Mouse (Mus musculus) C2C12 (cell line): ENCODE measurements at regions not wholly inside any gene's neighbourhood (a gene's known extent, or its start where the extent isn't known, plus 50 kb on each side); places are given as distances from the start of the nearest gene placed in this dataset.

Experiments
- H3K27me3 ChIP-seq: one replicate; pipeline ENCODE4 v1.6.1; 2011; ENCODE audit not compliant: control insufficient read depth, insufficient read depth, insufficient read length
- H3K36me3 ChIP-seq: one replicate; pipeline ENCODE4 v1.6.1; 2011; ENCODE audit not compliant: control insufficient read depth, insufficient read depth
- H3K4me3 ChIP-seq: one replicate; pipeline ENCODE4 v1.5.1; 2011; ENCODE audit warnings: mild to moderate bottlenecking, control low read depth; ENCODE audit not compliant: poor library complexity, insufficient read depth, severe bottlenecking
- H3K79me2 ChIP-seq: one replicate; pipeline ENCODE4 v1.6.1; 2011; ENCODE audit not compliant: control insufficient read depth, insufficient read depth
- H3K79me3 ChIP-seq: one replicate; pipeline ENCODE4 v1.6.1; 2011; ENCODE audit warnings: low read depth, control low read depth
- H3ac ChIP-seq: one replicate; pipeline ENCODE3; 2011; ENCODE audit warnings: low read depth; ENCODE audit not compliant: control insufficient read depth, insufficient read length
- CEBPB ChIP-seq: IDR thresholded peaks from one replicate; pipeline ENCODE4 v1.6.1; 2011; ENCODE audit warnings: low read depth, mild to moderate bottlenecking, control low read depth, moderate library complexity
- CTCF ChIP-seq: IDR thresholded peaks from one replicate; pipeline ENCODE4 v1.5.1; 2011; ENCODE audit not compliant: control insufficient read depth, insufficient read depth, insufficient read length
- FOSL1 ChIP-seq: IDR thresholded peaks from one replicate; pipeline ENCODE4 v1.8.0; 2011; ENCODE audit warnings: mild to moderate bottlenecking, low read length; ENCODE audit not compliant: poor library complexity, insufficient read depth, severe bottlenecking
- MAX ChIP-seq: IDR thresholded peaks from one replicate; pipeline ENCODE4 v1.6.1; 2011; ENCODE audit warnings: mild to moderate bottlenecking, control low read depth
- MYOD1 ChIP-seq: IDR thresholded peaks from one replicate; pipeline ENCODE4 v1.6.1; 2011; ENCODE audit warnings: low read depth; ENCODE audit not compliant: control insufficient read depth, insufficient read length
- MYOG ChIP-seq: IDR thresholded peaks from one replicate; pipeline ENCODE4 v1.6.1; 2011; ENCODE audit not compliant: control insufficient read depth, insufficient read length; ENCODE audit errors: extremely low read depth
- USF1 ChIP-seq: IDR thresholded peaks from one replicate; pipeline ENCODE4 v1.6.1; 2011; ENCODE audit warnings: low read depth, mild to moderate bottlenecking, control low read depth, moderate library complexity

DNA sequence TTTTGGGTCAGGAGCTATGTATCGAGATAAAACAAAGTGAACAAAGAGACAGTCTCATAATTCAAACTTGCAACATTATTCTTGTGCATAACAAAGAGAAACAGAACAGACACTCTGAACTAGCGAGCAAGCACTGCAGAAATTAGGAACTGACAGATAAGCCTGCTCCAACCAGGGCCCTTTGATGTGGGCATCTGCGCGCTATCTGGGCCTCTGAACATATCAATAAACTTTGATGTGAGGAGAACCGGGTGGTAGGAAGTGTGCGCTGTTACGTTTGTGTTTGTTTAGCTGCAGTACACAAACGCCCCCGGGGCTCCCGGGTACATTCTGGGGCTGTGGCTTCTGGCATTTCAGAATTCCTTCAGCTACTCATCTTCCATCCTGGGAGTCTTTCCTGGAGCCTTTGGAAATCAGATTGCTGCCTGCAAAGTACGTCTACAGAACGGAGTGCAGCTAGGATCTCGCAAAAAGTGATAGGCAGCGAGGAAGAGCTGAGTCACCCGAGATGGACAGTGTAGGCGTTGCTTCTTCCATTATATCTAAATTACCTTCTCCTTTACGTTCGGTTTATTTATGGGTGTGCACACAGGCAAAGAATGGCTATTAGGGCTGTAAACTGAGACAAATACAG, 232.0 kb downstream of the Sipa1l2 start:
- H3ac ChIP-seq = no peak overlapping the region
- TF ChIP-seq MYOG (no peak), FOSL1 (no peak), CEBPB (no peak), CTCF (no peak), MYOD1 (no peak)
- no peaks in the 10 kb centered on the region for H3K79me3 ChIP-seq
- no peaks in the 10 kb centered on the region for H3K36me3 ChIP-seq
- H3K79me2 ChIP-seq = no peaks in the 10 kb centered on the region
- H3K27me3 ChIP-seq = no peaks in the 10 kb centered on the region
- H3K4me3 ChIP-seq = no peak overlapping the region

- Histone ChIP-seq H3ac (no peak overlapping the region), H3K27me3 (no peaks in the 10 kb centered on the region), H3K79me3 (no peaks in the 10 kb centered on the region), H3K79me2 (no peaks in the 10 kb centered on the region), H3K4me3 (no peak overlapping the region), H3K36me3 (no peaks in the 10 kb centered on the region)
- TF ChIP-seq MYOD1 (no peak), CEBPB (no peak), MAX (no peak), USF1 (no peak), MYOG (no peak), CTCF (no peak), FOSL1 (no peak)
Measured at GRCm38 (mm10) chr8:125336799-125337198, 232.8 kb downstream of the Sipa1l2 start.

DNA sequence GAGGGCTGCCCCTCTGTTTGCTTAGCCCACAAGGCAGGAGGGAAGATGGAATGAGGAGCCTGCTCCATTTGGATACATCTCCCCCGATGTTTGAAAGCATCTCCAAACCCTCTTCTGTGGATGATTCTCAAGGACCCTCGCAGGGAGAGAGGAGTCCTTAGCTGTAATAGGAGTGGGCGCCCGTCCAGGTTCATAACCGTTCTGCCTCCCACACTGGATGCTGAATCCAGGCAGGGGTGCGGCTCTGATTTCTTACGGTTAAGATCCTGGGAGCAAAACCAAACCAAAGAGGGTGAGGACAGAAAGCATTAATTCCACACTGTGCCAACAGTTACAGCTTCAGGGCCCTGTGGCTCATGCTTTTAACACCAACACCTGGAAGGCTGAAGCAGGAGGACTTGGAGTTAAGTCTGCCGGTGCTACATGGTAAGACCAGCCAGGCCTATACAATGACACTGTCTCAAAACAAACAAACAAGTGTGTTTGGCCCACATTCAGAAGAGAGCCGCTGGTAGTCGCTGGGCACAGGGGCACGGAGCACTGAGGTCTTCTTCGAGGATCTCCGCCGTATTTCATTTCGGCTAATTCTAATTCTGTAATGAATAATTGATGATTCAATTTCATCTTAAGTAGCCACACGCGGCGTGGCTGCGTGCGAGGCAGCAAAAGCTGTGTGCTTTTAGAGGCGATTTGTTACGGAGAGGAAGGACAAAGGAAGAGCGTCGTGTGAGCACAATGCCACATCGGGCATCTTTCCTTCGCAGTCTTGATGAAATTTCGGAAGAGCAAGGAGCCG, 233.8 kb downstream of the Sipa1l2 start:
- no peak for TF ChIP-seq FOSL1
- TF ChIP-seq USF1 = no peak
- TF ChIP-seq MYOG = no peak
- no peak for TF ChIP-seq CTCF
- no peak for TF ChIP-seq MYOD1
- no peak for TF ChIP-seq CEBPB
- no peak for TF ChIP-seq MAX
- H3K79me2 ChIP-seq = no peaks in the 10 kb centered on the region
- no peaks in the 10 kb centered on the region for H3K27me3 ChIP-seq
- no peaks in the 10 kb centered on the region for H3K79me3 ChIP-seq
- H3ac ChIP-seq = no peak overlapping the region
- H3K4me3 ChIP-seq = no peak overlapping the region
- no peaks in the 10 kb centered on the region for H3K36me3 ChIP-seq

- Histone ChIP-seq H3K79me3 (no peaks in the 10 kb centered on the region), H3K4me3 (no peak overlapping the region), H3K36me3 (no peaks in the 10 kb centered on the region), H3K79me2 (no peaks in the 10 kb centered on the region), H3ac (no peak overlapping the region), H3K27me3 (no peaks in the 10 kb centered on the region)
- TF ChIP-seq MYOG = no peak
- no peak for TF ChIP-seq MYOD1
- TF ChIP-seq FOSL1 = no peak
- TF ChIP-seq MAX = no peak
- no peak for TF ChIP-seq CTCF
- TF ChIP-seq CEBPB = no peak
- TF ChIP-seq USF1 = no peak
Measured at GRCm38 (mm10) chr8:125335171-125335570, 234.4 kb downstream of the Sipa1l2 start.

GRCm38 (mm10) chr8:125330638-125331037, 239.0 kb downstream of the Sipa1l2 start:
- Histone ChIP-seq H3ac (no peak overlapping the region), H3K27me3 (no peaks in the 10 kb centered on the region), H3K79me2 (no peaks in the 10 kb centered on the region), H3K36me3 (no peaks in the 10 kb centered on the region), H3K79me3 (no peaks in the 10 kb centered on the region), H3K4me3 (no peak overlapping the region)
- no peak for TF ChIP-seq MYOG
- TF ChIP-seq MAX = no peak
- no peak for TF ChIP-seq CTCF
- TF ChIP-seq MYOD1 = no peak
- no peak for TF ChIP-seq FOSL1
- TF ChIP-seq CEBPB = no peak
- TF ChIP-seq USF1 = no peak

DNA sequence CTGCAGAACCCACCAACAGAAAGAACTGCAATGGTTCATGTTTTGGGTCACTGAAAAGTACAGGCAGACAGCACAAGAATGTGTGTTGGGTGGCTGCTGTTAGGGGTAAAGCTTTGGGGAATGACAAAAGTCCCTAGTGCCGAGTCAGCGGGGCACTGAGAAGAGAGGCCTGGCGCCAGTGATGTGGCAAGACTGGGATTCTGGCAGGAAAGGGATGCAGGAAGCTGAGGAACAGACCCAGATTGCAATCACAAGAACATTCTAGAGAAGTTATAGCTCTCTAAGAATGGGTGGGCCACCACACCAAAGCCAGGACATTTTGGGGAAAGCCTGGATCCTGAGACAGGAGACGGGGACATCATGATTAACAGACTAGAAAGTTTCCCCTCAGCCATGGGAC, 241.0 kb downstream of the Sipa1l2 start:
- H3K4me3 ChIP-seq = no peak overlapping the region
- TF ChIP-seq CTCF = no peak
- no peak for TF ChIP-seq MYOG
- no peak for TF ChIP-seq MYOD1
- no peak for TF ChIP-seq CEBPB
- no peak for TF ChIP-seq FOSL1
- TF ChIP-seq MAX = no peak
- TF ChIP-seq USF1 = no peak

More for the DNA sequence above, 241.0 kb downstream of the Sipa1l2 start:
- Histone ChIP-seq H3K79me2 (no peaks in the 10 kb centered on the region), H3K36me3 (no peaks in the 10 kb centered on the region), H3ac (no peak overlapping the region), H3K79me3 (no peaks in the 10 kb centered on the region), H3K27me3 (no peaks in the 10 kb centered on the region)
